Mouse (Mus musculus): ENCODE measurements around the gene Mtx2.

Gene Mtx2

DNA sequence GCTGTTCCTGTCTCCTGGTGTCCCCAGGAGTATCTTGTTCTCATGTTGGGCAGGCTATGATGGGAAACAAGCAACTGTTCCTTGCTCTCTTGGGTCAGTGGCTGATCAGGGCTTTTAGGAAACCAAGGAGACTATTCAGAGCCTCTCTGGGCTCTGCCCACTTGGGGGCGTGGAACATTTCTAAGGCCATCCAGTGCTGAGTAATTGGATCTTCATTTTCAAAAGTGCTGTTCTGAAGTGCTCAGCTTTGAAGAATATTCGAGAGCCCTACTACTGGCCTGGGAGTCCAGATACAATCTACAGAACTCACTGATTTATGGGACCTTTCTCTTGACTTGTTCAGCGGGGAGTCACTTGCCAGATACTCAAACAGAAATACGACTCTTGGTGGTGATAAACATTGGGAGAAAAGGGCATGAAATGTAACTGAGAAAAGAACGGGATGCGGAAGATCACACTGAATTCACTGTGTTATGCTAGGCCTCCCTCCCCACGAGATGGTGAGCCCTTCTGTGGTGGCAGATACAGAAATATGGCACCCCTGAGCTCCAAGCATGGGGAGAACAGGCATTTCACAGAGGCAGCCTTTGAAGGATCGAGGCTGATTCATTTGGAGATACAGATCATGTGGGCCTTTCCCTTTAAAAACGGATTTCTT lies 92.4 kb downstream of the Mtx2 start:
- DNase-seq (ENCODE audit: inconsistent age in 2 of 2, low spot score in 1 of 2) = peak in 1 of 2 experiments; percentile 36

DNA sequence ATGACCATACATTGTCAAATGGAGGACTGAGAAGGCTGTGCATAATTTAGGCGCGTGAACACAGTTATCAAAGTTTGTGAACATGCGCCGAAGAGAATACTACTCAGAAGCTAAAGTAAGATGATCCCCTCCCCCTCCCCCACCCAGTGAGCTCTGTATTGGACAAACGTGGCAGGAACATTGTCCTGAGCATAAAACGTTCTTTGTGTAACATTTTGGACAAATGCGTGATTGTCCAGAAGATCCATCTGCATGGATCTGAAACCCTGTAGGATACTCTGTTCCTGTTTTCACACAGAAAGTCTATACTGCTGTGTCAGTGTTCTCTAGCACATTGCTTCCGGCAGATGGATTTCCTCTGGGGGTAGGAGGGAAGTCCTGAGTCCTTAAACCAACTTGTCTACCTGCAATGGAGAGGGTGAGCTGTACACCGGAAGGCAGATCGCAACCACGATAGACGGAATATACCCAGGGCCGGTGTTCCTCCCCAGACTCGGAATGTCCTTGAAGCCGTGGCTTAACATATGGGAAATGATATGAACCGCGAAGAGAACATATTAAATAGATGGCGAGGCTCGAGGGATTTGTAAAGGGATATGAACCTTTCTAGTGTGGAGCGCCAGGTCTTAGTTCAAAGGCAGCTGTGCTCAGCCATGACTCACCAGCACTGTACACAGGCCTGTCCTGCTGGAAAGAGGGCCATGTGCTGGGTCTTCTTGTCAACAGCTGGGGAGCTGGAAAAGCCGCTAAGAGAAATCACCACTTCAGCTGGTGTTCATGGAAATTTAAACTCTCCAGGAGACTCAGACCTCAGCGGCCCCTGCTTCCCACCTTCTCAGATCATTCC lies 100.6 kb downstream of the Mtx2 start:
- DNase-seq (ENCODE audit: inconsistent age in 2 of 2, low spot score in 1 of 2) = no peak
